Mouse (Mus musculus): ENCODE data around the gene Gm364. TPM values are rescaled to one million over a fixed set of nuclear protein-coding genes. Genes with fewer than 3 reads are reported as not detected.

Gm364 gene
- total RNA-seq (2014; rRNA removed) (not detected in 2 replicates), polyA plus RNA-seq (2015; fragmentation: Nextera tagmentation; extraction: Ambion mirVana) (not detected in 2 replicates)

GRCm38 (mm10) chrX:57408769-57409168 lies at the start of gene Gm364:
Gm364 (plus strand) TSS chrX:57409154.
- ATAC-seq (ENCODE audit: low FRiP score) (no peak), DNase-seq (ENCODE audit: low spot score) (no peak)
- H3K9me3 ChIP-seq (ENCODE audit: low read length): no peaks in the 10 kb centered on the region
- no peaks in the 10 kb centered on the region for H3K36me3 ChIP-seq (ENCODE audit: insufficient read depth, low read length)
- 95% methylated on average over 12 of the region's 12 CpGs for WGBS
- no peak within 1 kb of the TSS for H3K27ac ChIP-seq (ENCODE audit: low read depth, low read length)
- no peak within 1 kb of the TSS for H3K9ac ChIP-seq (replicated peaks; ENCODE audit: low read length, poor library complexity, severe bottlenecking)
- H3K4me3 ChIP-seq (ENCODE audit: low read depth, low read length): no peak within 1 kb of the TSS
- H3K4me1 ChIP-seq (ENCODE audit: insufficient read depth, low read length): no peaks in the 10 kb centered on the region
- no peaks in the 10 kb centered on the region for H3K27me3 ChIP-seq (ENCODE audit: insufficient read depth, low read length)
- TF ChIP-seq CTCF (IDR thresholded peaks at IDR 0.05): no peak
- H3K4me2 ChIP-seq (ENCODE audit: low read depth, low read length, poor library complexity, severe bottlenecking): no peak within 1 kb of the TSS

DNA sequence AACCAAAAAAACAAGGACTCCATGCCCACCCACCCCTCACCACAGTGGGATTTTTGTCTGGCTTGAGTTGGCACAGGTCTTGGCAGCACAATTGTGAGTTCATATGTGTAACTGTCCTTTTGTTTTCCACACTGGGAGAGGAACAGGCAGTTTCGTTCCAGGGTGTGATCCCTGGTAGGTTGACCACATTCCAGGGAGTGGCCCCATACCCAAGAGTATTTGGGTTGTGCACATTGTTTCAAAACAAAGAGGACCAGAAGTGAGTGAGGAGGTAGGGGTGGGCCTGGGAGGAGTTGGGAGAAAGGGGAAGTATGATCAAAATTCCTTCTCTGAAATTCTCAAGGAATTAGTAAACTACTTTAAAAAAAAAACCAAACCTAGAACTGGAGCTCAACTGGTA lies 49.6 kb upstream of the Gm364 start:
- Histone ChIP-seq H3K4me3 (ENCODE audit: low read depth, low read length) (no peak overlapping the region), H3K9ac (replicated peaks; ENCODE audit: low read length, poor library complexity, severe bottlenecking) (no peak overlapping the region), H3K4me1 (ENCODE audit: insufficient read depth, low read length) (no peaks in the 10 kb centered on the region), H3K4me2 (ENCODE audit: low read depth, low read length, poor library complexity, severe bottlenecking) (no peak overlapping the region), H3K36me3 (ENCODE audit: insufficient read depth, low read length) (no peaks in the 10 kb centered on the region), H3K27ac (ENCODE audit: low read depth, low read length) (no peak overlapping the region), H3K9me3 (ENCODE audit: low read length) (no peaks in the 10 kb centered on the region), H3K27me3 (ENCODE audit: insufficient read depth, low read length) (no peaks in the 10 kb centered on the region)
- ATAC-seq (ENCODE audit: low FRiP score): no peak
- TF ChIP-seq CTCF (IDR thresholded peaks at IDR 0.05): no peak
- WGBS: 72% methylated on average over 1 of the region's 1 CpGs
- no peak for DNase-seq (ENCODE audit: low spot score)

DNA sequence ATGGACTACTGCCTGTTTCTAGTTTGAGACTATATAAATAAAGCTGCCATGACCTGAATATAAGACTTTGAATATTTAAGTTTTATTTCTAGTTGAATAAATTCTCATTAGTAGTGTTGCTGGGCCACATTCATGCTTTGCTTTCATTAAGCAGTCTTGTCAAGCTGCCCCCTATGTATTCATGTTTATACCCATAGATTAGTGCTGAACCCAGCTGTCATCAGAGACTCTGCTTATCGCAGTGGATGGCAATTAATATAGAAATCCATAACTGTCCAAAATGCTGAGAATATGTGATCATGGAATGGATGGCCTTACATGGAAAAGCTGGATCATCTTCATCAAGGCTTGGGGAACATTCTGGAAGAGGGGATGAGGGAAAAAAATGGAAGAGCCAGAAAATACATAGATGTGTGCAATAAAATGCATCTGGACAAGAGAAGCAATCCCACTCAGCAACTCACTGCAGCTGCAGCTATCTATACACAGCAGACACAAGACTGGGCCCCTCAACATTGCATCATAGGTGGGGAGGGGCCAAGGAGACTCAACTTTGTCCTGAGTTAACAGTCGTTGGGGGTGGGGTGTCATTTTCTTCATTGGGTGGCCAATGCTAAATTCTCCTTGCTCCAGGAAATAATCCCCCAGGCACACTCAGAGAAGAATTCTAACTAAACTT lies 43.9 kb upstream of the Gm364 start:
- ATAC-seq (ENCODE audit: low FRiP score) (no peak), DNase-seq (ENCODE audit: low spot score) (no peak)
- no peak for TF ChIP-seq CTCF (IDR thresholded peaks at IDR 0.05)
- no peak overlapping the region for H3K9ac ChIP-seq (replicated peaks; ENCODE audit: low read length, poor library complexity, severe bottlenecking)
- H3K27me3 ChIP-seq (ENCODE audit: insufficient read depth, low read length): no peaks in the 10 kb centered on the region
- no peaks in the 10 kb centered on the region for H3K36me3 ChIP-seq (ENCODE audit: insufficient read depth, low read length)
- no peaks in the 10 kb centered on the region for H3K9me3 ChIP-seq (ENCODE audit: low read length)
- no peaks in the 10 kb centered on the region for H3K4me1 ChIP-seq (ENCODE audit: insufficient read depth, low read length)
- no peak overlapping the region for H3K27ac ChIP-seq (ENCODE audit: low read depth, low read length)
- 67% methylated on average over 2 of the region's 2 CpGs for WGBS
- H3K4me2 ChIP-seq (ENCODE audit: low read depth, low read length, poor library complexity, severe bottlenecking): no peak overlapping the region
- H3K4me3 ChIP-seq (ENCODE audit: low read depth, low read length): no peak overlapping the region

GRCm38 (mm10) chrX:57372965-57373364 lies 36.0 kb upstream of the Gm364 start:
- Histone ChIP-seq H3K36me3 (ENCODE audit: insufficient read depth, low read length) (peaks cover 3% of the 10 kb centered on the region; the same call in 1 of the 2 replicates), H3K9me3 (ENCODE audit: low read length) (no peaks in the 10 kb centered on the region), H3K4me1 (ENCODE audit: insufficient read depth, low read length) (no peaks in the 10 kb centered on the region), H3K27me3 (ENCODE audit: insufficient read depth, low read length) (no peaks in the 10 kb centered on the region), H3K27ac (ENCODE audit: low read depth, low read length) (no peak overlapping the region), H3K9ac (replicated peaks; ENCODE audit: low read length, poor library complexity, severe bottlenecking) (no peak overlapping the region), H3K4me2 (ENCODE audit: low read depth, low read length, poor library complexity, severe bottlenecking) (no peak overlapping the region), H3K4me3 (ENCODE audit: low read depth, low read length) (no peak overlapping the region)
- no peak for TF ChIP-seq CTCF (IDR thresholded peaks at IDR 0.05)
- no peak for ATAC-seq (ENCODE audit: low FRiP score)
- no peak for DNase-seq (ENCODE audit: low spot score)
- 81% methylated on average over 4 of the region's 4 CpGs for WGBS

- Histone ChIP-seq H3K27me3 (ENCODE audit: insufficient read depth, low read length) (no peaks in the 10 kb centered on the region), H3K9ac (replicated peaks; ENCODE audit: low read length, poor library complexity, severe bottlenecking) (no peak overlapping the region), H3K9me3 (ENCODE audit: low read length) (no peaks in the 10 kb centered on the region), H3K36me3 (ENCODE audit: insufficient read depth, low read length) (peaks cover 3% of the 10 kb centered on the region; the same call in 1 of the 2 replicates), H3K4me2 (ENCODE audit: low read depth, low read length, poor library complexity, severe bottlenecking) (no peak overlapping the region), H3K27ac (ENCODE audit: low read depth, low read length) (no peak overlapping the region), H3K4me1 (ENCODE audit: insufficient read depth, low read length) (no peaks in the 10 kb centered on the region), H3K4me3 (ENCODE audit: low read depth, low read length) (no peak overlapping the region)
- 89% methylated on average over 2 of the region's 2 CpGs for WGBS
- ATAC-seq (ENCODE audit: low FRiP score): no peak
- TF ChIP-seq CTCF (IDR thresholded peaks at IDR 0.05): no peak
- no peak for DNase-seq (ENCODE audit: low spot score)
Measured at GRCm38 (mm10) chrX:57373543-57373942, 35.4 kb upstream of the Gm364 start.

DNA sequence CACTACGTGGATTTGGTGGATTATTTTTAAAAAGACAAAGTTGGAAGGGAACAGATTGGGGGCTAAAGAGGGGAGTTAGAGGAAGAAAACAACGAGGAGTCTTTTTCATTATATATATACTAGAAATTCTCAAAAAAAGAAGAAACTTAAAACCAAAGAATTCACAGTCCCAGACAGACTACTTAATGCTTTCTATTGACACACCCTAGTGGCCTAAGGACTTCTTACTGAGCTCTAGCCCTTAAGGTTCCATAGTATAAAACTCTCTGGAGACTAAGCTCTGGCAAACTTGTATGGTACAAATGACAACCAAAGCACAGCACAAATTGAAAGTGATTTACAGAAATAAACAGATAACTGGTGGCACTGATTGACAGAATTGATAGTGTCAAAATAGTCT lies 34.9 kb upstream of the Gm364 start:
- H3K27me3 ChIP-seq (ENCODE audit: insufficient read depth, low read length): no peaks in the 10 kb centered on the region
- ATAC-seq (ENCODE audit: low FRiP score) (no peak), DNase-seq (ENCODE audit: low spot score) (no peak)
- H3K27ac ChIP-seq (ENCODE audit: low read depth, low read length): no peak overlapping the region
- no peaks in the 10 kb centered on the region for H3K4me1 ChIP-seq (ENCODE audit: insufficient read depth, low read length)
- H3K4me2 ChIP-seq (ENCODE audit: low read depth, low read length, poor library complexity, severe bottlenecking): no peak overlapping the region
- TF ChIP-seq CTCF (IDR thresholded peaks at IDR 0.05): no peak
- H3K4me3 ChIP-seq (ENCODE audit: low read depth, low read length): no peak overlapping the region
- H3K9me3 ChIP-seq (ENCODE audit: low read length): no peaks in the 10 kb centered on the region
- 74% methylated on average over 2 of the region's 2 CpGs for WGBS
- H3K36me3 ChIP-seq (ENCODE audit: insufficient read depth, low read length): peaks cover 5% of the 10 kb centered on the region; the same call in 1 of the 2 replicates
- H3K9ac ChIP-seq (replicated peaks; ENCODE audit: low read length, poor library complexity, severe bottlenecking): no peak overlapping the region

All from midbrain, postnatal 0 days (tissue).